Mouse (Mus musculus) midbrain, embryonic 11.5 days (tissue): ENCODE measurements around the gene Emsy. TPM values are rescaled to one million over a fixed set of nuclear protein-coding genes. Genes with fewer than 3 reads are reported as not detected.

Source experiments
- ATAC-seq: fragments of 200-750 bp; cut with Nextera tagmentation; 2 replicates; pipeline ENCODE4 v1.8.0; 2017; ENCODE audit warnings: moderate TSS enrichment, moderate library complexity; ENCODE audit not compliant: low FRiP score
- DNase-seq: peaks from one replicate; pipeline ENCODE4 v3.0.0; 2015; ENCODE audit warnings: low spot score; ENCODE audit errors: missing footprints
- H3K27ac ChIP-seq: fragments of 300-500 bp; sonication (generic); 2 replicates; pipeline ENCODE4 v1.5.1; 2014; ENCODE audit warnings: low read depth, low read length
- H3K27me3 ChIP-seq: fragments of 300-500 bp; sonication (generic); 2 replicates; pipeline ENCODE4 v1.6.1; 2014; ENCODE audit warnings: mild to moderate bottlenecking, low read length, moderate library complexity, mixed read lengths; ENCODE audit not compliant: control insufficient read depth, insufficient read depth
- H3K36me3 ChIP-seq: fragments of 300-500 bp; sonication (generic); 2 replicates; pipeline ENCODE4 v1.6.1; 2014; ENCODE audit warnings: mild to moderate bottlenecking, low read length, moderate library complexity, mixed read lengths; ENCODE audit not compliant: control insufficient read depth, insufficient read depth
- H3K4me1 ChIP-seq: fragments of 300-500 bp; sonication (generic); 2 replicates; pipeline ENCODE4 v1.6.1; 2014; ENCODE audit warnings: low read length; ENCODE audit not compliant: control insufficient read depth, insufficient read depth
- H3K4me2 ChIP-seq: fragments of 300-500 bp; sonication (generic); 2 replicates; pipeline ENCODE4 v1.6.1; 2014; ENCODE audit warnings: mild to moderate bottlenecking, moderate library complexity
- H3K4me3 ChIP-seq: fragments of 300-500 bp; sonication (generic); 2 replicates; pipeline ENCODE4 v1.5.1; 2014; ENCODE audit warnings: low read depth, low read length
- H3K9ac ChIP-seq: fragments of 300-500 bp; sonication (generic); 2 replicates; pipeline ENCODE4 v1.6.1; 2014; ENCODE audit warnings: low read length
- H3K9me3 ChIP-seq: fragments of 300-500 bp; sonication (generic); 2 replicates; pipeline ENCODE4 v1.6.1; 2016; ENCODE audit warnings: low read length; ENCODE audit not compliant: control insufficient read depth
- WGBS: fragments of 180-500 bp; shearing (Covaris S2); extraction: QIAGEN DNeasy Blood & Tissue Kit; methylation state at CpG from one replicate; pipeline ENCODE4 v1.1.7; 2014; 5-methylcytosine and 5-hydroxymethylcytosine counted together
- polyA plus RNA-seq: library from polyadenylated mRNA; unstranded; fragments of >200 nt; fragmentation: Nextera tagmentation; extraction: Ambion mirVana; gene quantifications from 2 replicates; pipeline ENCODE4 v1.2.1, GENCODE M21; 2014

Emsy gene
- polyA plus RNA-seq, 1 experiment from 2014 or later, result 67.9 TPM

- ATAC-seq, result no peak
- no peak for DNase-seq
- Histone ChIP-seq H3K4me1 (peaks cover 2% of the 10 kb centered on the region; the same call in 1 of the 2 replicates), H3K9me3 (no peaks in the 10 kb centered on the region), H3K4me2 (no peak overlapping the region), H3K36me3 (no peaks in the 10 kb centered on the region), H3K27me3 (no peaks in the 10 kb centered on the region), H3K4me3 (no peak overlapping the region), H3K27ac (no peak overlapping the region), H3K9ac (no peak overlapping the region)
- 96% methylated on average over 3 of the region's 3 CpGs for WGBS
Measured at GRCm38 (mm10) chr7:98575651-98576239, 80.8 kb downstream of the Emsy start.

GRCm38 (mm10) chr7:98574771-98575191, 81.8 kb downstream of the Emsy start:
- Histone ChIP-seq H3K4me3 (no peak overlapping the region), H3K4me1 (peaks cover 2% of the 10 kb centered on the region; the same call in 1 of the 2 replicates), H3K9ac (no peak overlapping the region), H3K27me3 (no peaks in the 10 kb centered on the region), H3K4me2 (no peak overlapping the region), H3K36me3 (no peaks in the 10 kb centered on the region), H3K27ac (no peak overlapping the region), H3K9me3 (no peaks in the 10 kb centered on the region)
- 83% methylated on average over 2 of the region's 2 CpGs for WGBS
- ATAC-seq (no peak), DNase-seq (no peak)

GRCm38 (mm10) chr7:98574271-98574670, 82.3 kb downstream of the Emsy start:
- Histone ChIP-seq H3K9ac (no peak overlapping the region), H3K36me3 (no peaks in the 10 kb centered on the region), H3K4me3 (no peak overlapping the region), H3K4me2 (no peak overlapping the region), H3K27me3 (no peaks in the 10 kb centered on the region), H3K9me3 (no peaks in the 10 kb centered on the region), H3K27ac (no peak overlapping the region), H3K4me1 (peaks cover 2% of the 10 kb centered on the region; the same call in 1 of the 2 replicates)
- ATAC-seq, result no peak
- DNase-seq, result no peak
- 94% methylated on average over 7 of the region's 7 CpGs for WGBS

DNA sequence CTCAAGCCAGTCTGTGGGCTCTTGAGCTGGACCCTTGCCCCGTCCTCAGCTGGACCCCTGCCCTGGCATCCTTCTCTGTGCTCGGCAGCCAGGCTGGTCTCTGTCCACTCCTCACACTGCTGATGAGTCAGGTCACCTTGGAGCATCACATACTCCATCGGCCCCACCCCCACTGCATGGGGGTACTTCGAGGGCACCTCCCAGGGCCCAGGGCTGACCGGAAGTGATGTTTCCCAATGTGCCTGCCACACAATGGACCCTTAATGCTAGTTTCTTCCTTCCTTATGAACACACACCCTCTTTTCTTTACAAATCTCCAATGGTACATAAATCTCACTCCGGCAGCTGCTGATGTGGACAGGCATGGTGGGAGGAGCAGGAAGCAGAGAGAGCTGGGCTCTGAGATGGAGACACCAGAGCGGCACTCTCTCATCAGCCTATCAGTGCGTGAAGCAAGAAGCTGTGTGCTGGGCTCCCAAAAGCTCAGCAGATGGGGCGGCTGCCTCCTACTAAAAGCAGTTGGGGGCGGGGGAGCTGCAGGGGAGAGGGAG, 83.3 kb downstream of the Emsy start:
- DNase-seq, result no peak

DNA sequence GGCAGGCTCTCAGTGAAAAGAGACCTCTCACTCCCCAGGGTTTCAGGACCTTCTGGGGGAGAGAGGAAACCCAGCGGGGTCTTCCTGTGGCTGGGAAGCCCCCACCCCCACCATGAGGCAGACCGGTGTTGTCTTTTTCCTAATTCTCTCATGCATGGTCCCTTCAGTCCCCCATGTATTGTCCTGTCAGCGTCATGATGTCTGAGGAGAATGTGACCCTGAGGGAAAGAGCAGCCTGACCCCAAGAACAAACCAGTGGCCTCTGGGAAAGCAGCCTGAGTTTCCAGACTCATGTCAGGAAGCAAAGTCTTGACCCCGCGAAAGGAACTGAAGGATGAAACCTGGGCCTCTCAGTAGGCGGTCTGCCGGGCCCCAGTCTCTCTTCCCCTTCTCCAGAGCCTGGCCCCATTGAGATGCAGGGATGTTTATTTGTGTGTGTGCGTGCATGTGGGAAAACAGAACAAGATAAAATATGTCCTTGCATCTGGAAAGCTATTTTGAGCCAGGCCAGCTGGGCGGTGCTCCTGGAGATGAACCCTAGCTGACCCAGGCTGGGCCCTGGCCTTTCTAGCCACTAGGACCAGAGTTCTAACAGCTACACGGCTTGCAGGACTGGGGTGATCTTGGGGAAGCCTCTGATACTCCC, 84.2 kb downstream of the Emsy start:
- Histone ChIP-seq H3K4me1 (peaks cover 2% of the 10 kb centered on the region; the same call in 1 of the 2 replicates), H3K9ac (no peak overlapping the region), H3K27ac (no peak overlapping the region), H3K4me2 (no peak overlapping the region), H3K36me3 (no peaks in the 10 kb centered on the region), H3K9me3 (no peaks in the 10 kb centered on the region), H3K27me3 (no peaks in the 10 kb centered on the region), H3K4me3 (no peak overlapping the region)
- no peak for DNase-seq
- ATAC-seq, result no peak
- WGBS, result 36% methylated on average over 10 of the region's 10 CpGs

More for the DNA sequence above, 83.3 kb downstream of the Emsy start:
- H3K36me3 ChIP-seq, result no peaks in the 10 kb centered on the region
- no peak overlapping the region for H3K9ac ChIP-seq
- H3K4me2 ChIP-seq, result no peak overlapping the region
- no peaks in the 10 kb centered on the region for H3K9me3 ChIP-seq
- no peaks in the 10 kb centered on the region for H3K27me3 ChIP-seq
- peaks cover 2% of the 10 kb centered on the region; the same call in 1 of the 2 replicates for H3K4me1 ChIP-seq
- ATAC-seq, result no peak
- H3K27ac ChIP-seq, result no peak overlapping the region
- 61% methylated on average over 10 of the region's 10 CpGs for WGBS
- no peak overlapping the region for H3K4me3 ChIP-seq

GRCm38 (mm10) chr7:98570824-98571505, 85.6 kb downstream of the Emsy start:
- no peaks in the 10 kb centered on the region for H3K27me3 ChIP-seq
- WGBS, result 72% methylated on average over 8 of the region's 8 CpGs
- no peak overlapping the region for H3K27ac ChIP-seq
- H3K9ac ChIP-seq, result no peak overlapping the region
- no peak overlapping the region for H3K4me3 ChIP-seq
- H3K36me3 ChIP-seq, result no peaks in the 10 kb centered on the region
- DNase-seq (no peak), ATAC-seq (no peak)
- no peak overlapping the region for H3K4me2 ChIP-seq
- no peaks in the 10 kb centered on the region for H3K9me3 ChIP-seq
- peaks cover 2% of the 10 kb centered on the region; the same call in 1 of the 2 replicates for H3K4me1 ChIP-seq

DNA sequence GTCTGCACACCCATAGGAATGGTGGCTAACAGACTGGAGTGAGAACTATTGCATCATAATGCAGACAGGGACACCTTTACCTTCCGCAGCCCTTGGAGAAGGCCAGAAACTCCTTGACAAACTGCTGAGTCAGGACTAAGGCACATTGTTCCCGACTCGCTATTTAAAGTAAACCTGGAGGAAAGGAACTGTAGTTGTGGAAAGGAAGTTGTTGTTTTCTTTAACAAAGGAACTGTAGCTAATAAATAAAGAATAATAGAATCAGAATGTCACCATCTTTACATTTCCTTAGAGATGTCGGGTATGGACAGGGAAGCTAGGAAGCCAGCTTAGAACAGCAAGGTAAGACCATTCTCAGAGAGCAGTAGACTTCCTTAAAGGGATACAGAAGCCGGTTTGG, 89.5 kb downstream of the Emsy start:
- Histone ChIP-seq H3K4me1 (no peaks in the 10 kb centered on the region; the same call in 1 of the 2 replicates), H3K9me3 (no peaks in the 10 kb centered on the region), H3K27ac (no peak overlapping the region), H3K27me3 (no peaks in the 10 kb centered on the region), H3K4me2 (no peak overlapping the region), H3K36me3 (no peaks in the 10 kb centered on the region), H3K4me3 (no peak overlapping the region), H3K9ac (no peak overlapping the region)
- DNase-seq (no peak), ATAC-seq (no peak)
- 58% methylated on average over 5 of the region's 5 CpGs for WGBS

DNA sequence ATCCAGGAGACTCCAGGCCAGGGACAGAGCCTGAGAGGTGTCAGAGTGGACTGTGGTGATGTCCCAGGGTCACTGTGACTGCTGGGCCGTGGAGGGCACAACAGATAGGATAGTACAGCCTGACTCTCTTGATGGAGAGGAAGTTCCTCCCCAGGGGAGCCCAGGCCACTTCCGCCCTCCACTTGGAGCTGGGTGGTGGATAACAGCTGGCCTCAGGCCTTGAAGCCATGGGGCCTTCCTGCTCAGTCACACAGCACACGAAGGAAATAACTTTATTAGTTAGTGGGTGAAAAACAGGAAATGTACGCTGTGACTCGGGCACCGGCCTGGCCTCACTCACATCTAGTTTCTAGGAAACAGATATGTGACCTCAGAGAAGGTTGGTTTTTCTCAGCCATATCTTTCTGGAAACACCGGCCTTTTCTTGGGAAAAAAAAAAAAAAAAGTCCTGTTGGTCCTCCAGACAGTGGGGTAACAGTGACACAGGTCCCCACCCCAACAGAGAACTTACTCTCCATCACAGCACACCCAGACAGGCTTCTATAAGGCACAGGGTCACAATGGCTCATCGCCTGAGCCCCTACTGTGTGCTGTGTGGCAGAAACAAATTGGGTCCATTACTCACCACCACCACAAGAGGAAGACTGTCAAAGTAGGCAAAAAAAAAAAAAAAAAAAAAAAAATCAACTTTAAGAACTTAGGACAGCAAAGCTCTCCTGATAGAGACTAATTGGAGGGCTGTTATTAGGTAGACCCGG, 91.8 kb downstream of the Emsy start:
- 80% methylated on average over 9 of the region's 9 CpGs for WGBS
- Histone ChIP-seq H3K4me1 (no peaks in the 10 kb centered on the region), H3K4me2 (no peak overlapping the region), H3K27me3 (no peaks in the 10 kb centered on the region), H3K27ac (no peak overlapping the region), H3K4me3 (no peak overlapping the region), H3K9me3 (no peaks in the 10 kb centered on the region), H3K9ac (no peak overlapping the region), H3K36me3 (no peaks in the 10 kb centered on the region)
- ATAC-seq, result no peak
- no peak for DNase-seq
